Mouse (Mus musculus): Measurements from ENCODE around the gene Syt12.

Gene Syt12

DNA sequence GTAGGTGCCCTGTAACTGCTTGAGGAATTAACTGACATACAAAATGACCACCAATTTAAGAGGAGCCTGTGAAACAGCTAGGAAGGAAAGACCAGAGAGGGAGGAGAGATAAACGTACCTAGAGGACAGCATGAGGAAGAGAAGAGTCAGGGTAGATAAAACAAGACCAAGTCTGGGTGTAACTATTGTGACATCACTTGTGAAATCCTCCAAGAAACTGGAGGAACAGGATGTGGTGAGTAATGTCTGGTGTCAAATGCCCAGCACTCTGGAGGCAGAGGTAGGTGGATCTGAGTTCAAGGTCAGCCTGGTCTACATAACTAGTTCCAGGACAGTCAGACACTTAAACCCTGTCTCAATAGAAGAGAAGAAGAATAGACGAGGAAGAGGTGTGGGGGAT is 68.2 kb downstream of the Syt12 start:
- no peak for DNase-seq (ENCODE audit: low read depth, low spot score)

DNA sequence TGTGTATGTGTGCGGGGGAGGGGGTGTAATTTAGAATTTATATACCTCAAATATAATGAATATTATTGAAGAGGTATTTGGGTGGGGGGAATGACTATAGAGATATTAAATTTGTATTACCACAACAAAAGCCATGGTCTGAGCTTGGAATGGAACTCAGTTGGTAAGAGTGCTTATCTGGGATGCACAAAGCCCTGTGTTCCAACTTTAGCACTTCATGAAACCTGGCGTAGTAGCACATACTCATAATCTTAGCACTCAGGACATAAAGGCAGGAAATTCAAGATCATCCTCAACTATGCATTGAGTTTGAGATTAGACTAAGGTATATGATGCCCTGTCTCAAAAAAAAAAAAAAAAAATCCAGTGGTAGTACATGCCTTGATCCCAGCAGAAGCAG is 72.4 kb downstream of the Syt12 start:
- no peak for DNase-seq (ENCODE audit: low read depth, low spot score)

DNA sequence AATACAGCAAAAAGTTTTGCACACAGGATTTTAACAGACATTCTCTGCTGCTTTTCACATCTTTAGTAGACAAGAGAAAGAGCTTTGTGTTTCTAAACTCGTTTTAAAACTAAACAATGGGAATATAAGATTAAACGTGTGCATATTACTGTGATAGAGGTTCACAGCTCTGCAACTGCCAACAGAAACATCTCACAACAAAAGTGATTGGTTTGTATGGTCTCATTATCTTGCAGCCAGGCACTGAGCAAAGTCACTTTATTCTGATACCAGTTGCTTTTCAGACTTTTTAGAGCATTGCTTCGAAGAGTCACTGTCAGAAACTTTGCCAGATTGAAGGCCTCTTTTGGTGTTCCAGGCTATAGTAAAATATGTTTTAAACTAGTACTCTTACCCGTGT is 78.3 kb downstream of the Syt12 start:
- DNase-seq (ENCODE audit: low read depth, low spot score), result no peak

DNA sequence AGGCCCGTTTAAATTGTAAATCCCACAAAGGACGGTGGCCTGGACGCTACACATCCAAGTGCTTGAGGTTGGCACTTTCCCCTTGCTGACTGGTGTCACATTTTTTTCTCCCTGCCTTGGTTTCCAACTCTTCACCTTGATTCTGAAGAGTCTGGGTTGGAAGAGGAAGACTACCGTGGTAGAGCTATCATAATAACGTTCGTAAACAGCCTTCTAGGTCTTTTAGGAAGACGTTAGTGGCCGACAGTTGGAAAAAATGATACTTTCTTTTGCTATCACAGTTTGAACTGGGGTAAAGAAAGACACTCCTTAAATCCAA is 78.7 kb downstream of the Syt12 start:
- DNase-seq (ENCODE audit: low read depth, low spot score), result no peak

DNA sequence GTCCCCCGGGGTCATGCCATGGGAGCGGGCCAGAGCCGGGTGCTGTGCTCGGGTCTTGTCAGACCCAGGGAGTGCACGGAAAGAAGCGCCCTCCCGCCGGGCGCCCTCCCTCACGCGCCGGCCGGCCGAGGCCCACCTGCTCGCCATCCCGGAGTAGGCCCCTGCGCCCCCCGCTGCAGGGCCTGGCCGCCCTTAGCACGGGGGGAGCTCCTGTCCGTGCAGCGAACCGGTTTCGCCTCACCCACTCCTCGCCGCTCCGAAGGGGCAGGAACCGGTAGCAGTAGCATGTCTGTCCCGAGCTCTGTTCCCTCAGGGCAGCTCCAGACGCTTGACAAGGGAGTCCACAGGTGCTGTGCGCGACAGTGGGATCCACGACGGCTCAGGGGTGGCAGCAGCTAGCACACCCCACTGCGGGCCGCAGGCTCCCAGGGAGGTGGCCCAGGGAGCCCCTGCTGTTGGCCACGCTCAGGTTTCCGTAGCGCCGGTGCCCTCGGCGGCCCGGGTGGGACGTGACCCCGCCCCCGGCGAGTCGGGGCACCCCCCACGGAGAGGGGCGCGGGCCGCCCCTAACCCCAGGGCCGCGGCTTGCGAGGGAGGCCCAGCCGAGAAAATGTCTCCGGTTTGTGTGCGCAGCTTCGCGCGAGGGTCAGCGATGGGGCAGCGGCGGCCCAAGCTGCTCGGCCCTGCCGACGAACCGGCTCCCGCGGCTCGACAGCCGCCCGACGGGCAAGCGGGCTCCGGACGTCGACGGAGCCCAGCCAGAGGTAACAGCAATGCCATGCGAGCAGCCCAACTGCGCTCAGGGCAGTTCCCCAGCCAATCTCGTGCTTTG is 79.2 kb downstream of the Syt12 start, which contains the start of gene Kdm2a:
Gene Kdm2a, minus strand, starts transcription at position 488 of the 832 bp plus-strand sequence.
- DNase-seq (ENCODE audit: low read depth, low spot score), result no peak

DNA sequence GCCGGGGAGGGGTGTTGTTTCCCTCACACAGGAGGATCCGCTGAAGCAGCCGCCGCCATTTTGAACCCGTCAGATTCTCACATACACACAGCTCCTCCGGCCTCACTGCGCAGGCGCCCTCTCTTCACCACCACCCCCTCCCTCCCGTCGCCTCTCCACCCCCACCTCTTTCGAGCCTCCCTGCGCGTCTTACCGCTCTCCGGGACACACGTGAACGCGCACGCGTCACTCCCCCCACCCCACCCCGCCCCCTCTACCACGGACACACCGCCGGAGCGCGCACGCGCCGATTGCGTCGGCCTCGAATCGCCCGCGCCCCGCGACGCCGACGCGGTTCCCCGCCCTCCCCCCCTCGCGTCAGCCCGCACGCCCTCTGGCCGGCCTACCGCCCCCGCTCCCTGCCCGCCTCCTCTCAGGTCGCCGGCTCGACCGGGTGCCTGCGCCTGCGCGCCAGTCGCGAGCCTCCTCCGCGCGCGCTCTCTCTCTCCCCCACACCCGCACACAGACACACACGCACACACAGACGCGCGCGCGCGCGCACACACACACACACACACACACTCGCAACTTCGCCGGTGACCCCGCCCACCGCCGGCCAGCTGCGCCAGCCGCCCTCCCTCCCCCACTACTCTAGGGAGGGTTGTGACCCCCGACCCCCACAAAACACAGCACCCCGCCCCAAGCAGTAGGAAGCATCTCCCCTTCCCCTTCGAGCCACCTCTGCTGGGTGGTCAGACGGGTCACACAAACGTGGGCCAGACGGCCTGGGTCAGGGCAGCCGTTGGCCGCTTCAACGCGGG is 80.0 kb downstream of the Syt12 start:
- peak; percentile 98 for DNase-seq (ENCODE audit: low read depth, low spot score)

DNA sequence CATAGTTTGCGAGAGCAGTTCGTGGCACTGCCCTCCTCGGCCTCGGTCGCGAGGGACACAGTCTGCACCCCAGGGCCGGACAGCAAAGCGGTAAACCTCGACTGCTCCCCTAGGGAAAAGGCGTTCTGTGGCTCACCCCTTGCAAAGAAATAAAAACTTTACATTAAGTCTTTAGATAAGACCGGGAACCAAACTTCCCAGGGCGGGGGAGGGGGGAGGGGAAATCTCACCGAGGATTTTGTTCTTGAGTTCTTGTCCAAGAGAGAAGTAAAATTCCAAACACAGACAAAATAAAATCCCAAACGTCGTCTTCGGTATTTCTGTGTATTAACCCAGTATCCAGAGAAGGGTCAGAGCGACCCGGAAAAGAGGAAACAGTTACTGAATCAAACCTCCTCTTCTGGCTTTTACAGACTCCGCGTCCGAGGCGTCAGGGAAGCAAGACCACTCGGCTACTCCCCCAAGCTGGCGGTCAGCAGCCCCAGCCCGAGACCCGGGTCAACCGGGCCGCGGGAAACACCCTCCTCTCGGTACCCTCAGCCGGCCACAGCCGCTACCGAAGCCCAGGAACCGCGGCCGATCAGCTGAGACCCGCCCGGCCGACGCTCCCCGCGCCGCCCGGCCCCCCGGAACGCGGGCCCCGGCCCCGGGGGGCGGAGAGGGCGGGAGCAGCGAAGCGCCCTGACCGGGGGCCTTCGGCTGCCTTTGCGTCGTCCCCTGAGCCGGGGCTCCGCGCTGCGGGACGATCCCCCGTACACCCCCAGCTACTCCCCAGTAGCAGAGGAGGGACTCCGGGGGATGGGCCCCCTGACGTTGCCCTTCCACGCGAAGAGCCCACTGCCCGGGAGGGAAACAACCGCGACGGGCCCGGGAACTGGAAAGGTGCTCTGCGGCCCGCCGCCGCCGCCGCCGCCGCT is 80.9 kb downstream of the Syt12 start:
- DNase-seq (ENCODE audit: low read depth, low spot score), result peak; percentile 64
